Mouse (Mus musculus): ENCODE measurements around the gene Dock4. TPM values are rescaled to one million over a fixed set of nuclear protein-coding genes. Genes with fewer than 3 reads are reported as not detected.

Gene Dock4
- total RNA-seq, 1 experiment from 2014 or later: 20.7 TPM

GRCm38 (mm10) chr12:40773091-40773490, 327.3 kb downstream of the Dock4 start:
- no peak for DNase-seq

DNA sequence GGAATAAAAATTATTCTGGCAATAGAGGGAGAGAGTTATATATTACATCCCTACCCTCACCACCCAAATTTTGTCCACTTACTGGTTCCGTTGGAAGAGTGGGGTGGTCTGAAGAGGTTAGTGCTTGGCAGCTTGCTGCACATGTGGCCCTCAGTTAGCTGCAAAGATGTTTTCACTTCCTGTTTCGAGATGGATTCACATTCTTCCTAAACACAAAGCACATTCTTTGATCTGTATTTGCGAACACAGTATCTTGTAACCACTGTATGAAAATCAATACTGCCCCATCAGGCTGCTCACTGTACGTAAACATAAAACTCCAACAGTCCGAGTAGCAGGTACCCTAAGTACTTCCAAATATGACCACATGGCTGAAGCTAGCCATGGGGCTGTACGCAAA, 335.8 kb downstream of the Dock4 start:
- no peak for DNase-seq

- DNase-seq: no peak
These were observed 342.9 kb downstream of the Dock4 start for GRCm38 (mm10) chr12:40788621-40789111.

GRCm38 (mm10) chr12:40789379-40790361, 343.9 kb downstream of the Dock4 start:
- DNase-seq: no peak

GRCm38 (mm10) chr12:40791221-40791620, 345.5 kb downstream of the Dock4 start:
- no peak for DNase-seq

- no peak for DNase-seq
These were observed 346.5 kb downstream of the Dock4 start for GRCm38 (mm10) chr12:40792184-40792650.

DNA sequence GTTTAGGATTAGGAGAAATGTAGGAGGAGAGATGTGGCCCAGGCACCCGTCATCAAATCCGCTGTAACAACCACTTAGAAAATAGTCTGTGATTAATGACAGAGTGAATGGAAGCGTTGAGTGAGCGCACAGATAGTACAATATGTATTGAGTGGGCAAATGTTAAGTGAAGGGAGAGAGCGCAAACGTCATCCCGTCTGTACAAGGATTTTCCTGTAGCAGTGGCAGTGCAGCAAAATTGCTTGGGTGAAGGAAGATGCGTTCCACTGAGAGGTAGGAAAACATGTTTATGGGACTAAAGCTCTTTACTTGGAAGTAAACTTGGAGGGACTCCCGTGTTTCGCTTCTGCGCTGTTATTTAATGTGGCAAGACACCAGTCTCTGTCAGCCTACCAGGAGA, 348.3 kb downstream of the Dock4 start:
- DNase-seq: no peak

DNA sequence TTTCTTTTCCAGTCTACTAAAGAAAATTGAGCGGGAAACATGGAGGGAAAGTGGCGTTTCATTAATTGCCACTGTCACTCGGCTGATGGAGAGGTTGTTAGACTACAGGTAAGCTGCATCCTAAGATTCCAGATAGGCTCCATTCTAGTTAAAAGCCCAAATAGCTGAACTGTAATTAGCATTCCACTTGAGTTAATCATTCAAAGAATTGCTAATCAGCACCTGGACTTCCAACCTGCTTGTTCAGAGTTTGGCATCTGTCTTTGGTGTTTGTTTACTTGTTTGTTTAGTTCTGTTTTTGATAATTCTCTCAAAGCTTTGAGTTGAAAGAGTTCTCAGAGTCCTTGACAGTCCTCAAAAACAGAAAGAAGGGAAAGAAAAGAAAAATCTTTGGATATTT, 349.0 kb downstream of the Dock4 start:
- DNase-seq: no peak

- no peak for DNase-seq
These were observed 350.0 kb downstream of the Dock4 start for GRCm38 (mm10) chr12:40795768-40796167.

DNA sequence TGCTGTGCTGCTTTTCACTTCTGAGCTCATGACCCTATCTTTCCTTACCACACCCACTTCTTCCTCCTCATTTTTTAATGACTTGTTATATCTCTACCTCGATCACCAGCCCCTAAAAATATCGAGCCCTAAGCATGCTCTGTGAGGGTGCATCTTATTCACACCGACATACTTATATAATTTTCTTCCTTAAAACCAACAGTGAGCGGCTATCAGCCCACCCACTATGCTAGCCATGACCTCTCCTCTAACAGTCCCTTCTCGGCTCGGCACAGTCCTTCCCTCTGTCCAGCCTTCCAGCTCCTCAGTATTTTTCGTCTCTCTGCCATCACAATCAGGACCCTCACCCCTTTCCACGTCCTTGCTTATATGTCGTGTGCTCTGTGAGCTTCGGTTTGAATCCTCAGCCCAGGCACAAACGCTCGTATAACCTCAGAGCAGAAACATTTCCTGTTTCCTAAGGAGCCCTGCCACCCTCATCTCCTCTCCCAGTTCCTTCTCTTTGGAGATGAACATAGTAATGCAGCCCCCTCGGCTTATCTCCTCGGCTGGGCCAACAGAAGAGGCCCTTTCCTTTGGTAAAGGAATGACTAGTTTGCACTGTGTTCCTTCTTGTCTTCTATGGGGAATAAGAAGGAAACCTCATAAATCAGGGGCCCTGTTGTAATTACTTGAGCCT, 351.2 kb downstream of the Dock4 start:
- no peak for DNase-seq

DNA sequence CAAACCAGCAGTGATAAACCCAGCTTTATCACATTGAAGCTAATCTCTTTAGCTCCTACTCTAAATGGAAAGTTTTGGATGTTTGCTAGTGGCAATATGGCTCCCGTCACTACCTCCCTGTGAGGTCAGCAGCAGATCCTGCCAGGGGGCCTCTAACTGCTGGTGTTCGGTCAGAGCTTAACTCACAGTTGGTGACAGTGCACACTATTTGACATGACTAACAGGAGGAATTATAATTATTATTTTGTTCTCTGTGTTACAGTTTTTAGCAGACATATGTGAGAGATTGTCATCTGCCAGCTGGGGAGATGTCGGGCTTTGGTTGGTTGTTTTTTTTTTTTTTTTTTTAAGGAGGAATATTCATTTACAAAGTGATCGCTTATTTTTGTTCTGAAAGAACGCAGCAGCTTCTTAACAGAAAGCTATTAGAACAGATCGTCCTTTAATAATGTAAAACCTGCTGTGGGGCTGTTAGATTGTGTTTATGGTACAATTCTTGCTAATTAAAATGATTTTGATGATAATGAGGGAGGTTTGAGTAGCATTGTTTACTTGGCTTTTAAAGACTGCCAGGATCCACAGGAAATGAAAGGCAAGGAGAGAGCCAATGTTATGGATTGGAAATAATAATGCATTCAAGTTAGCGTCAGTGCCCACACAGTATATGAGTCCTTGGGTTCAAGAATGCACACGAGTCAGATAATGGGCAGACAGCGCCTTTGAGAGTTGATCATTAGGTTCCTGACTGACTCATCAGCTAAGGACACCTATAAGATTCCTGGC, 352.0 kb downstream of the Dock4 start:
- DNase-seq: no peak

- no peak for DNase-seq
These were observed 352.7 kb downstream of the Dock4 start for GRCm38 (mm10) chr12:40798344-40799017.

DNA sequence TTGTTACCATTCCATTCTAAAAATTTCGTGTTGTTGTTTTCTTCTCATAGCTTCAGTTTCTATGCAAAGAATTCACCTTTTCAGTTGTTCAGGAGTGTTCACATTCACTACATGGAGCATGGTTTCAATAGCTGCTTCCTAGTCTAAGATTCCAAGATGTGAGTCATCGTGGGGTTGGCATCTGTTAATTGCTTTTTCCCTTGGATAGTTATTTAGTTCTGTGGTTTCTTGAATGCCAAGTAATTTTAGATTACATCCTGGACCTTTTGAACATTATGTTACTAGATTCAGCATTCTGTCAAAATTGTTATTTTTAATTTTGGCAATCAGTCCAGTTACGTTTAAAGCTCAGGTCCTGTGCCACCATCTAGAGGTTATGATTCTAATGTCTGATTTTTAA, 355.7 kb downstream of the Dock4 start:
- DNase-seq: no peak

DNA sequence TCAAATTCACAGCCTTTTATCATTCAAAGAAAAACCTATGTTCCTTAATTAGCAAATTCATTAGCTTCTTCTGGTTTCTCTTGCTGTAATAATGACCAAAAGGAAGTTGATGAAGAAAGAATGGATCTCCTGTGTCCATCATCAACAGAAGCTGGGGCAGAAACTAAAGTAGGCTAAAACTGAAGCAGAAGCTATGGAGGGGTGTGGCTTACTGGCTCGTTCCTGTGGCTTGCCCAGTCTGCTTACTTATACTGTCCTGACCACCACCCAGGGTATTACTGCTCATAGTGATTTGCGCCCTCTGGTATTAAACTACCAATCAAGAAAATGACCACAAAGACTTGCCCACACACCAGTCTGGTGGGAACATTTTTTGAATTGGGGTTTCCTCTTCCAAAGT, 359.5 kb downstream of the Dock4 start:
- DNase-seq: no peak

- DNase-seq: no peak
These were observed 362.2 kb downstream of the Dock4 start for GRCm38 (mm10) chr12:40807916-40808315.

DNA sequence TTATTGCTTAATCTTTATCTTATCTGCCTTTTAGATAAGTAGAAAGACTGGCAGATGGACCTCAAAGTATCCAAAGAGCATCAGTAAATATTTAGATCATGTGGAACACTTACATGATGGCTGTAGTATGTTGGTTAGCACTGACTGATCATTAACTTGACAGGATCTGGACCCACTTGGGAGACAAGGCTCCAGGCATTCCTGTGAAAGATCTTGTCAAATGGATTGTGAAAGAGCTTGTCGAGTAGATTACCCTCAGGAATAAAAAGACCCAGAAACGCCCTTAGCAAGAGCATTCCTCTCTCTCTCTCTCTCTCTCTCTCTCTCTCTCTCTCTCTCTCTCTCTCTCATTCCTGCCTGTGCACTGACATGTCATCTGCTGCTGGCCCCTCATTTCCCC, 367.7 kb downstream of the Dock4 start:
- no peak for DNase-seq

- no peak for DNase-seq
These were observed 369.1 kb downstream of the Dock4 start for GRCm38 (mm10) chr12:40814659-40815363.

GRCm38 (mm10) chr12:40818046-40818708, 372.4 kb downstream of the Dock4 start:
- no peak for DNase-seq

DNA sequence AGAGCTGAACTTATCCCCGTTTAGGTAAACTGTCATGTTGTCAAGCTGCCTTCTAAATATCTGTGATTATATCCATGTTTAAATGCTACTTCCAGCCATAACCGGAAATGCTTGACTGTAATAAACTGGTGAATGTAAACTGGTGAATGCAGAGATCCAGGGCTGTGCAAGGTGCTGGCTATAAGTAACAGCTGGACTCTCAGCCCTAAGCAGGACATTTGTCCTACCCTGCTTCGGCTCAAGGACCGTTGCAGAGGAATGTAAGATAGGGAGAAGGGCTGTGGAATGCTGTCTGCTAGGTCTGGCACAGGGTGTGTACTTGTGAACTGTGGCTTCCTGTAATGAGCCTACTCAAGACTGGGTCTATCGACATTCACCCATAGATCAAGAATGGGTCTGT, 377.9 kb downstream of the Dock4 start:
- DNase-seq: no peak

GRCm38 (mm10) chr12:40824251-40824650, 378.5 kb downstream of the Dock4 start:
- no peak for DNase-seq

All from adrenal gland, postnatal 25 days (tissue).